Mouse (Mus musculus) adrenal gland, postnatal 4 days (tissue): Measurements from ENCODE around the gene Sgms2. TPM values are rescaled to one million over a fixed set of nuclear protein-coding genes. Genes with fewer than 3 reads are reported as not detected.

Experiments
- total RNA-seq, 2 experiments: library from RNA; stranded (reverse); gene quantifications; 2 replicates each; pipeline ENCODE4 v1.2.3; 2021

The Sgms2 gene
- total RNA-seq, 2 experiments from 2014 or later = 8.9 to 9.8 TPM

Other genes starting within 250 kb of the Sgms2 start
- 100 to 1,000 TPM; 379 to 452 TPM for gene Hadh, start 219.3 kb downstream of the Sgms2 start, total RNA-seq
- gene Cyp2u1, start 188.2 kb downstream of the Sgms2 start, total RNA-seq = 1 to 10 TPM; 8.7 to 9.5 TPM
- gene Papss1, start 73.4 kb upstream of the Sgms2 start, total RNA-seq = 10 to 100 TPM; 73.5 to 82.0 TPM